Mouse (Mus musculus) spleen, adult 18-20 months (tissue): ENCODE results near the gene Lrp1.

ENCODE experiments used
- DNase-seq, 2 experiments: peaks; one replicate each; pipeline ENCODE4 v3.0.0; 2022; ENCODE audit warnings: mixed read lengths in 2 of 2

Lrp1 gene

DNA sequence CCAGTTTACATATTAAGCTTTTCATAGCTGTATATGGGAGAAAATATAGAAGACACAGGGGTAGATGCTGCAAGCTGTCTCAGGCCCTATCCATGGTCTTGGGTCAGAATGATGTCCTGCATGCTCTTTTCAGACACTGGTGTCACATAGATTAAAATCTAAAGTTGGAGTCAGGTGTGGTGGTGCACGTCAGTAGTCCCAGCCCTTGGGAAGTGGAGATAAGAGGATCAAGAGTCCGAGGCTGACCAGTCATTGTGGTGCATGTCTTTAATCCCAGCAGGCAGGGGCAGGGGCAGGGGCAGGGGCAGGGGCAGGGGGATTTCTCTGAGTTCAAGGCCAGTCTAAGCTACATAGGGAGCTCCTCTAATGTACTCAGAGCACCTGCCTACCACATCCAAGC is 24.8 kb upstream of the Lrp1 start:
- no peak for DNase-seq

DNA sequence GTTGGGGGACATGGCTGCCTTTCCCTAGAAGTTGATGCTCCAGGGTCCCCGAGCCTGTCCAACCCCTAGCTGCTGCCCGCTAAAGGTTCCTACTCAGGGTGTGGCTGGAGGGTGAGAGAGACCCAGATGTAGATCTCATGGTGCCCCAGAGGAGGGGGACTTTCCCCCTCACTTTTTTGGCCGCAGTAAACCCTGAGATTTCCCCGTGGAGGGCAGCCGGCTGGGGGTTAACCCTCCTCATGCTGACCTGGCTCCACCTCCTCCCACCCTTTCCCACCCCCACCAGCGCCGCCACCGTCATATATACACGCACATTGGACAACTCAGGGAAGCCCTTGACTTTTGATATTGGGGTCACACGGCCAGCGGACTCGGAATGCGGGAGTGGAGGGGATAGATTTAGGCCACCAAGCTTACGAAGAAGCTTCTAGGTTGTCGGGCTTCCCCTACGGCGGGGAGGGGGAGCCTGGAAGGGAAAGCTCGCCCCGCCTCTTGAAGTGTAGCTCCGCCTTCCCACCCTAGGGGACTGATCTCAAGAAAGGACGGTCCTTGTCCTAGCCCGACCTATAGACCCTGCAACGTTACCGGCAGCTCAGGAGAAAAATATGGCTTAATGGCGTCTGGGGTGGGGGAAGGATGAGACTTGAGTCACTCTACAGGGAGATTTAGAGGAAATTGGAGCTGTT is 22.7 kb upstream of the Lrp1 start:
- peak; percentile 74 to 86 for DNase-seq

- DNase-seq = peak; percentile 80 to 84
These were observed 22.0 kb upstream of the Lrp1 start, which contains the start of gene Stat6 for GRCm38 (mm10) chr10:127642772-127643552. Stat6 (plus strand) TSS chr10:127642986.

DNA sequence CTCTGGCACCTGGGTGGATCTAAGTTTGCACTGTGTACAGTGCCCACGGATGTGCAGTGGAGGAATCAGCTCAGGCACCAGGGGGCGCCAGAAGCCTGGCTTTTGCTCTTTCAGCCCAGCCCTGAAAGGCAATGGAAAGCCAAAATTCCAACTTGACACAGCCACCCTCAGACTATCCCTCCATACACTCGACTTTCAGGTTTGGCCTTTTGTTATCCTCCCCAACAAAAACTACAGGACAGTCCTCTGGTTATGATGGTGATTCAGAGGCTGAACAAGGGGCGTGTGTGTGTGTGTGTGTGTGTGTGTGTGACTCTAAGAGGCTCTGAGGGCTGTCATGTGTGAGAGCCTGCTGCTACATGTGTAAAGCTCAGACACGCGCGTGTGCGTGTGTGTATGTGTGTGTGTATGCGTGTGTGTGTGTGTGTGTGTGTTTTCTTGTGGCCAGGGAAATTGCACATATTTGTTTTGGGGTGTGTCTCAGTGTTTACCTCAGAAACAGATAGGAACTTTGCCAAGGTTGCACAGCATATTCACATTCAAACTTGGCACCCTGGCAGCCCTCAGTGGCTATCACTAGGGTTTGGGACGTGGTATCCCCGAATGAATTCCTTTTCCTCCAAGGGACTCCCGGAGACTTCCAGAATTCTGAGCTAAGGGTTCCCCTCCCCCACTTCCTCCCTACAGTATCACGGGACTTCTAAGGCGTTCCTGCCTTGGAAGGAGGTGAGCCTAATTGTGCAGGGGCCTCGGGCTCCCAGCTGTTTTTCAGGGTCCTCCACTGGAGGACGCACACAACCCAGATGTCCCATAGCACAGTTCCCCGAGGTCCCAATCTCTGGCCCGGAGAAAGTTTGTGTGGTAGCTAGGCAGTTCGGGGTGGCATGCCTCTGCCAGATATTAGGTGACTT is 21.2 kb upstream of the Lrp1 start:
- DNase-seq = peak; percentile 77 to 92

GRCm38 (mm10) chr10:127640421-127640820 is 19.5 kb upstream of the Lrp1 start:
- DNase-seq = no peak

DNA sequence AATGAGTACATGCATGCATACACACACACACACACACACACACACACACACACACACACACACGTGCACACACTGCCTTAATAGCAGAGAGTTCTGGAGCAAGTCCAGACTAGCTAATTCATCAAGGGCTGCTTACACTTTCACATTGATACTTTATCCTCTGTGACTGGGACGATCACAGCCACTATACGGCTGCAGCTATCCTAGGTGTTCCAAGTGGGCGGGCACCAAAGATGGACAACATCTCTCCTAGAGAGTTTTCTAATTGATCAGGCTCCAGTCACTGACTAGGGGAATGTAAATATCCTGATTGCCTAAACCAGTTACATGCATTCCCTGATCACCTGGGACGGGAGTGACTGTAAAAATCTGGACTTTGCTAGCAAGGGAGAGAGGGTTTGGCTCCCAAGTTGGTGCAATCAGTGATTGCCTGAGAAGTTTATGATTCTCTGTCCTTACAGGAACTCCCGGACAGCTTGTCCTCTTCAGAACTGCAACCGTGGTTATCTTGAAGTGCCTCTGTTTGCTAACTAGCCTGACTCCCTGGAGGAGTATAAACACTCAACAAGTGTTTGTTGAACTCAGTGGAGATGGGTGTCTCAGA is 11.8 kb upstream of the Lrp1 start:
- no peak for DNase-seq

GRCm38 (mm10) chr10:127631261-127632214 is 10.6 kb upstream of the Lrp1 start:
- no peak for DNase-seq

- peak in 1 of 2 experiments; percentile 45 for DNase-seq
These were observed 5.5 kb upstream of the Lrp1 start for GRCm38 (mm10) chr10:127626433-127626832.

DNA sequence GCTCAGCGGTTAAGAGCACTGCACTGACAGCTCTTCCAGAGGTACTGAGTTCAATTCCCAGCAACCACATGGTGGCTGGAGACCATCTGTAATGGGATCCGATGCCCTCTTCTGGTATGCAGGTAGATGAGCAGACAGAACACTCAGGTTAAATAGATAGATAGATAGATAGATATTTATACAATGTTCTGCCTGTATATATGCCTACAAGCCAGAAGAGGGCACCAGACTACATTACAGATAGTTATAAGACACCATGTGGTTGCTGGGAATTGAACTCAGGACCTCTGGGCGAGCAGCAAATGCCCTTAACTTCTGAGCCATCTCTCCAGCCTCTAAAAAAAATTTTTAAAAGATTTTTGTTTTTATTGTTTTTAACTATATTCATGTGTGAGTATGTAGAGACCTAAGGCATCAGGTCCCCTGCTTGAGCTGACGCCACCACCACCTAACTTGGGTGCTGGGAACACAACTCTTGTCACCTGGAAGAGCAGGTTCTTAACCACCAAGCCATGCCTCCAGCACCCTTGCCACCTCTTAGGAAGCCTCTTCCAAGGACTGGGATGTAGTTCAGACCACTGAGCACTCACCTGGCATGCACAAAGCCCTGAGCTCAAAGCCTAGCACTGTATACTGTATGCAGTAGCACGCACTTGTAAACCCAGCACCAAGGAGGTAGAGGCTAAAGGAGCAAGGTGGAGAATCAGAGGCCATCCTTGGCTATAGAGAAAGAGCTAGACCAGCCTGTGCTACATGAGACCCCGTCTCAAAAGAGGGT is 2.7 kb upstream of the Lrp1 start:
- DNase-seq = no peak

- no peak for DNase-seq
These were observed 1.7 kb upstream of the Lrp1 start for GRCm38 (mm10) chr10:127622661-127623060.

GRCm38 (mm10) chr10:127622057-127622392 is 1.1 kb upstream of the Lrp1 start:
- peak; percentile 32 to 57 for DNase-seq

DNA sequence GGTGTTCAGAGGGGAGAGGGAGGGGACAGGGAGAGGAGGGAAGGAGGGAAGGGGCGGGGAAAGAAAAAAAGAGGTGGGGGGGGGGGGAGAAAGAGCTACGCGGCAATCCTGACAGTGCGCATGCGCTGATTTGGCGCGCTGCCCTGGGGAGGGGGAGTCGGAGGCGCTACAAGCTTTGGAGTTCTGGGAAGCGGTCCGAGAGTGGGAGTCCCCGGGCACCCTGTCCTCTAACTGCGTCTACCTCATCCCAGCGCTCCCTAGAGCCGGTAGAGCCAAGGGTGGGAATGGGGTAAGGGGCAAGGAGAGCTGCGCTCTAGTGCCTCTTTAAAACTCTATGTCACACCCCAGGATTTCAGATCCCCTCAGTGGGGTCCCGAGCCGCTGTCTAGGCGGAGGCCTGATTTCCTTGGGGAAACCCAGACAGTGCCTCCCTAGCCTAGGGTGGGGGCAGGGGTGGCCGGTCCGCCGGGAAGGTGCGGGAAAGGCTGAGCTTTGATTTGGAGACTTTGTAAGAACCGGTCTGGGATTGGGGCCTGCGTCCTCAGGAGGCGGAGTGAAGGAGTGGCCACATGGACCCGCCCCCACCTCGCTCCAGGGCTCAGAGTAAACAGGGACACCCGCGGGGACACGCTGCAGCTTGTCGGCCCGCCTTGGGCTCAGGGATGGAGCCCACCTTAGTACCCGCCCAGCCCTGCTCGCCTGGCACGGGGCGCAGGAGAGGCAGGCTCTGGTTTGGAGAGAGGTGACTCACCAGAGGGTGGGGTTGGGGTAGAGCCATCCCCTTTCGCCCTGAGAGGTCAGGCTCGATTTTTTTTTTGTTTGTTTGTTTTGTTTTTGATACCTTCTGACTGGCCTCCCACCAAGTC is 476 bp upstream of the Lrp1 start:
- peak; percentile 49 to 61 for DNase-seq

GRCm38 (mm10) chr10:127619941-127620405 is 975 bp downstream of the Lrp1 start:
- DNase-seq = no peak

DNA sequence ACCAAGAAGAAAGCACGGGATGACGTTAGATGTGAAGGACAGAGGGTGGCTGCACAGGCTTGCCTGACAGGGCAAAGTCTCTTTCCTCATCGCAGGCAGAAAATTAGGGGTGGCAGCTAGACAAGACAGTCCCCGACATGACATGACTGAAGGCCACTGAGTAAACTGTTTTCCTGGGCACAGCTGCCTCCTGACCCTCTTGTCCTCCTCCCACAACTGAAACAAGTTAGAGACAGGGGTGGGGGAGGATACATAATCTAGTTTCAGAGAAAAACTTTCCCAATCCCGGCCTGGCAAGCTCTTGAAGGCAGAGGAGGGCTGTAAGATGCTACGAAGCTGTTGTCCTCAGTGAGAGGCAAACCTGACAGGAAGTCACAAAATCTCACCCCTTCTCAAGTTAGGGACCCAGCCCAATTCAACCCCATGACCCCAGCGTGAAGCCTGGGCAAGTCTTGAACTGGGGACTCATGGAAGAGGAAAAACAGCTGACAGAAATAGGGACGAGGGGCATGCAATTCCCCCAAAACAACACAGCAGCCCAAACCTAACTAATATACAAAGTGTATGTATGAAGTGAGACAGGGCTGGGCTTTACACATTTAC is 1.7 kb downstream of the Lrp1 start:
- no peak for DNase-seq

DNA sequence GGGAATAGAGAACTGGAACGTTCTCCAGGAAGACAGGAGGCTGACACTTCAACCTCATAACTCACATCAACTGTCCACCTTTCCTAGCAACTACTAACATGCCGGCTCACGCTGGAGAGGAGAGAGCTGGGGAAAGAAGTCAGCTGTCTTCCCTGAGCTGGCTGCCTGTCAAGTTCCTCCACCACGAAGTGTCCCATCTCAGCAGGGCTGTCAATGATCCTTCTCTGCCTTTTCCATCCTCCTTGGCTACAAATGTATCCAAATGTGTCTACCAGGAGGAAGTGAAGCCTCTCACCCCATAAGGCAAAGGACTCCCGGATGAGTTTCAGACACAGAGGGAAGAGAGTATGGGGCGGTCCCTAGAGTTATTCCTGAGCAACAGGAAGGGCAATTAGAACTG is 2.8 kb downstream of the Lrp1 start:
- DNase-seq = no peak

GRCm38 (mm10) chr10:127617294-127617693 is 3.7 kb downstream of the Lrp1 start:
- no peak for DNase-seq

DNA sequence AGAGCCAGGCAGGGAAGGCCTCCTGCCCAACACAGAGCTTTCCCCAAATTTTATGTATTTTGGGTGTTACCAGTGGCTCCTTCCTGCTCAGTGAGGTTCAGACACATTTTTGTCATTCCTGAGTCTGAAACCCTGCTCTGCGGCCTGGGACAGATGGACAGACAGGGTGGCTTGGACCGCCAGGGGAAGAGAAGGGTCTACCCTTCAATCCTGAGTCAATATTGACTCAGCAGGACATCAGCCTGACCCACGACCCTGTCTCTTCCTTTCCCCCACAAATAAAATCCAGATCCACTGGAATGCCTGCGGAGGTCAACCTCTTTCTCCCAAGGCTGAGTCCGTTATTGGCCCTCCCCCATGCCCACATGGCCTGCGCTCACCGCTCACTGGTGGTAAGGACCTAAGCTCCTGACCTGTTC is 4.7 kb downstream of the Lrp1 start:
- no peak for DNase-seq

- DNase-seq = no peak
These were observed 5.4 kb downstream of the Lrp1 start for GRCm38 (mm10) chr10:127615591-127615990.

DNA sequence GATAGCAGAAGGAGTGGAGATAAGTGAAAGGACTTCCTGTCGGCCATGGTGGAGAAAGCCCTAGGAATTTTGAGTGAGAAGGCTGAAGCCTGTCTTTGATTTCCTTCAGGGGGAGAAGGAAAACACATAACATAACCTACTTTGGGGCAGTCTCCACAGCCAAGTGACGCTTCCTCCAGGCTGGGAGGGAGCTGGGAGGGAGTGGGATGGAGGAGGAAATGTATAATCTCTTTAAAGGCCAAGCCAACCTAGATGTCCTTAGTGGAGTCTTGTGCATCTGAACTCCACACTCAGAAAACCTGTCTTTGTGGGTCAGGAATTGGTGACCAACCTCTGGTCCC is 5.9 kb downstream of the Lrp1 start:
- DNase-seq = no peak
